Mouse (Mus musculus) embryonic facial prominence, embryonic 15.5 days (tissue): Measurements from ENCODE around the gene Prkar2a. TPM values are rescaled to one million over a fixed set of nuclear protein-coding genes. Genes with fewer than 3 reads are reported as not detected.

Experiments
- ATAC-seq: fragments of 200-750 bp; cut with Nextera tagmentation; 2 replicates; pipeline ENCODE4 v1.8.0; 2017; ENCODE audit warnings: low read depth, moderate TSS enrichment; ENCODE audit not compliant: insufficient number of reproducible peaks, low FRiP score, low TSS enrichment
- H3K27ac ChIP-seq: fragments of 300-500 bp; sonication (generic); replicated peaks from 2 replicates; pipeline ENCODE4 v1.5.1; 2015; ENCODE audit warnings: mild to moderate bottlenecking, inconsistent platforms
- H3K27me3 ChIP-seq: fragments of 300-500 bp; sonication (generic); 2 replicates; pipeline ENCODE4 v1.6.1; 2015; ENCODE audit warnings: inconsistent platforms
- H3K36me3 ChIP-seq: fragments of 300-500 bp; sonication (generic); 2 replicates; pipeline ENCODE4 v1.6.1; 2015; ENCODE audit warnings: mild to moderate bottlenecking, inconsistent platforms
- H3K4me1 ChIP-seq: fragments of 300-500 bp; sonication (generic); 2 replicates; pipeline ENCODE4 v1.6.1; 2015; ENCODE audit warnings: inconsistent platforms
- H3K4me2 ChIP-seq: fragments of 300-500 bp; sonication (generic); replicated peaks from 2 replicates; pipeline ENCODE4 v1.6.1; 2015; ENCODE audit warnings: mild to moderate bottlenecking, inconsistent platforms
- H3K4me3 ChIP-seq: fragments of 300-500 bp; sonication (generic); replicated peaks from 2 replicates; pipeline ENCODE4 v1.5.1; 2015; ENCODE audit warnings: mild to moderate bottlenecking, inconsistent platforms
- H3K9ac ChIP-seq: fragments of 300-500 bp; sonication (generic); 2 replicates; pipeline ENCODE4 v1.6.1; 2015; ENCODE audit warnings: inconsistent platforms
- H3K9me3 ChIP-seq: fragments of 300-500 bp; sonication (generic); replicated peaks from 2 replicates; pipeline ENCODE4 v1.6.1; 2016; ENCODE audit warnings: inconsistent platforms
- WGBS: fragments of 180-500 bp; shearing (Covaris S2); methylation state at CpG from one replicate; pipeline ENCODE4 v1.1.7; 2015; 5-methylcytosine and 5-hydroxymethylcytosine counted together
- polyA plus RNA-seq: library from polyadenylated mRNA; unstranded; fragments of >200 nt; fragmentation: Nextera tagmentation; extraction: Ambion mirVana; gene quantifications from 2 replicates; pipeline ENCODE4 v1.2.1, GENCODE M21; 2015

Gene Prkar2a
- polyA plus RNA-seq, 1 experiment from 2014 or later, result 30.7 TPM

DNA sequence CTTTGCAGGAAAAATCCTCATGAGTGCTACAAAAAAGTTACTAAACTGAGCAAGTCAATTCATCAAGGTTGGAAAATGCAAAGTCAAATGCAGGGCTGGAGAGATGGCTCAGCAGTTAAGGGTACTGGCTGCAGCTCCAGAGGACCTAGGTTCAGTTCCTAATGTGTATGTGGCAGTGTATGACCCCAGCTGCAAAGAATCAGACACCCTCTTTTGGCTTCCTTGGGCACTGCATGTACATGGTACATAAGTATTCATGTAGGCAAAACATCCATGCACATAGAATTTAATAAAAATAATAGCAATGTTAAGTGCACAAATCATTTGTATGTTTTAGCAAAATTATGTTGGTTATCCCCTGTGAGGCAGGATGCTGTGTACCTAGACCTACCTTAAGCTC lies 43.3 kb downstream of the Prkar2a start:
- Histone ChIP-seq H3K4me2 (no peak overlapping the region), H3K9ac (no peak overlapping the region), H3K36me3 (peaks cover 32% of the 10 kb centered on the region), H3K4me3 (no peak overlapping the region), H3K27me3 (no peaks in the 10 kb centered on the region), H3K4me1 (no peaks in the 10 kb centered on the region), H3K27ac (no peak overlapping the region), H3K9me3 (no peaks in the 10 kb centered on the region)
- ATAC-seq, result no peak

DNA sequence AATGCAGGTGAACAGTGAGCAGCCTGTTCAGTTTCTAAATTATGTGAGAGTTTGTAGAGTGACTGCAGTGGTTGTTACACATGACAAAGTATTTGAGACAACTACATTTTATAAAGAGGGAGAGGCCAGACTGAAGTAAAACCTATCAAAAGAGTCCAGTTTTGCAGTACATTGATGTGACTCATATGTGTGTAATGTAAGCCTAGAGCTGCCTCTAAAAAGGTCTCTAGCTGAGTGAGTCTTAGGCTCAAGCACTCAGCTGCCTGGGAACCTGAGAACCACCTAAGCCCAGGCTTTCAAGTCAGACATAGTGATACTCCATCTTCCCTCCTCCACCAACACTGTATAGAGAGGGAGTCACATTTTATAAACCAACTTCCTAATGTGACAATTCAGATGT lies 45.5 kb downstream of the Prkar2a start:
- H3K4me3 ChIP-seq, result no peak overlapping the region
- H3K36me3 ChIP-seq, result peaks cover 23% of the 10 kb centered on the region
- no peak overlapping the region for H3K4me2 ChIP-seq
- no peaks in the 10 kb centered on the region for H3K4me1 ChIP-seq
- no peak overlapping the region for H3K27ac ChIP-seq
- no peak for ATAC-seq
- no peaks in the 10 kb centered on the region for H3K9me3 ChIP-seq
- no peak overlapping the region for H3K9ac ChIP-seq
- H3K27me3 ChIP-seq, result no peaks in the 10 kb centered on the region

DNA sequence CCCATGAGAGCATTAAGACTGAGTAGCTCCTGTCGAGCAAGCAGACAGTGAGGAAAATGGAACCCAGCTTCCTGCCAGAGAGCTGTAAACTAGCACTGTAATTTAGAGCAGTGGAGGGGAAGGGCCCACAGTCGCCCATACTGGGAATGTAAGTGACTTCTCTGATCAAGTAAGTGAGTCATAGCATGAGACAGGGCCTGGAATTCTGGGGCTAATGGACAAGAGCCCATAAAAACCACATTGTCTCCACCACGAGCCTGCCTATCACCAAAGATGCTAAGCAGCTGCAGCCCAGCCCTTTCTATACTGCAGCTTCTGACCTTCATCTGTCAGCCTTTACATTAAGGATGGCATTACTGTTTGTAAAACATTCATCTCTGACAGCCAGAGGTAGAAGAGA lies 50.1 kb downstream of the Prkar2a start:
- Histone ChIP-seq H3K36me3 (peaks cover 41% of the 10 kb centered on the region), H3K27me3 (no peaks in the 10 kb centered on the region), H3K4me3 (no peak overlapping the region), H3K9me3 (no peaks in the 10 kb centered on the region), H3K27ac (no peak overlapping the region; the same call in 1 of the 2 replicates), H3K9ac (no peak overlapping the region), H3K4me1 (no peaks in the 10 kb centered on the region), H3K4me2 (no peak overlapping the region)
- ATAC-seq, result no peak
- 40% methylated on average over 3 of the region's 3 CpGs for WGBS

DNA sequence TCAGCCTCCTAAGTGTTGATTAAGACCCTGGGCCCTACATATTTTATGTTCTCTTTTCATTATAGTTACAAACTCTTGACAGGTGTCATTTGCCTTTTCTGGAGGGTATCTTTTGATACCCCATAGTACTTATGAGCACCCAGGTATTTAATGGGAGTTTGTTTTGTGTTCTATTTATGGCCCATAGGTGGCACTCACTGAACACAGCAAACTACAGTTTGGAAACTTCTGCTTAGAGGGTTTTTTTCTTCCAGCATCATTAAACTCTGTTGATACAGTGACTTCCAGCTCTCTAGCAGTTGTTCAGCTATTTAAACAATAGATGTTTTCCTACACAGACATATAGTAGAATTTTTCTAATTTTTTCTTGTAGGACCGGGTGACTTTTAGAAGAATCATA lies 50.9 kb downstream of the Prkar2a start:
- Histone ChIP-seq H3K36me3 (peaks cover 37% of the 10 kb centered on the region), H3K4me2 (no peak overlapping the region), H3K27me3 (no peaks in the 10 kb centered on the region), H3K4me3 (no peak overlapping the region), H3K9me3 (no peaks in the 10 kb centered on the region), H3K4me1 (no peaks in the 10 kb centered on the region), H3K9ac (no peak overlapping the region), H3K27ac (no peak overlapping the region)
- ATAC-seq, result no peak
- 88% methylated on average over 1 of the region's 1 CpGs for WGBS

DNA sequence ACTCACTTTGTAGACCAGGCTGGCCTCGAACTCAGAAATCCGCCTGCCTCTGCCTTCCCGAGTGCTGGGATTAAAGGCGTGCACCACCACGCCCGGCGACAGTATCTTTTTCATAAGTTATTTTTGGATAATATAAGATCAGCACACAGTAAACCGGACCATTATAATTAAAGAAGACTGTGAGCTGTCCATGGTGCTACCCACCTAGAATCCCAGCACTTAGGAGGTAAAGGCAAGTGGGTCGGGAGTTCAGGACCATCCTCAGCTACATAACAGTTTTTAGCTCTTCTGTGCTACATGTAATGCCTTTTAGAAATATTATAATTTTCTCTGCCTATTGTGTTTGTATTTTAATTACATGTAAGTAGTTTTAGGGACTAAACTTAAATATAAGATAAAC lies 52.9 kb downstream of the Prkar2a start:
- H3K9me3 ChIP-seq, result no peaks in the 10 kb centered on the region
- no peaks in the 10 kb centered on the region for H3K4me1 ChIP-seq
- WGBS, result 85% methylated on average over 9 of the region's 9 CpGs
- no peaks in the 10 kb centered on the region for H3K27me3 ChIP-seq
- H3K4me2 ChIP-seq, result no peak overlapping the region
- H3K4me3 ChIP-seq, result no peak overlapping the region
- H3K9ac ChIP-seq, result no peak overlapping the region
- no peak overlapping the region for H3K27ac ChIP-seq
- no peak for ATAC-seq
- H3K36me3 ChIP-seq, result peaks cover 53% of the 10 kb centered on the region

DNA sequence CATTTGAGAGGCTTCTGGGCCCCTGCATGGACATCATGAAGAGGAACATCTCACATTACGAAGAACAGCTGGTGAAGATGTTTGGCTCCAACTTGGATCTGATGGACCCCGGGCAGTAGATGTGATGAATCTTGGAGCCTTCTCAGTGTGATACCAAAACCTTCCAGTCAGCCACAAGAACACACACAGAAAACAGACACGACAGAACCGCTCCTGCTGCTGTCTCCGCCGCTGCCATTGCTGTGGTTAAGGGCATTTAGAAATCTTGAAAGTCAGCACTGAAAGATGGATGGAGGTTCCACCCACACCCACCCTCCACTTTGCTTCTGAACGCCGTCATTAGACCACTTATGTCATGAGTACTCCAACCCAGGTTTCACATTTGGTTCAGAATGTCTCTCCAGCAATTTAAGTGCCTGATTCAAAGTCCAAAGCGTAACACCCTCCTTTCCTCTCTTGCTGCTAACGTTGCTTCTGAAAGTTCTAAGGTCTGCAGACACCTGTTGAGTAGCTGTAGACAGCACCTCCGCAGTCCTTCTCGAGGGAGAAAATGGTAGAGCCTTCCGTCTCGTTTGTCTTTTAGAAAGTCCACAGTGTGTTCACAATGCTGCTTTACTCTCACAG lies 57.9 kb downstream of the Prkar2a start:
- H3K27ac ChIP-seq, result no peak overlapping the region
- no peaks in the 10 kb centered on the region for H3K9me3 ChIP-seq
- H3K4me1 ChIP-seq, result no peaks in the 10 kb centered on the region
- no peak overlapping the region for H3K4me3 ChIP-seq
- H3K27me3 ChIP-seq, result no peaks in the 10 kb centered on the region
- 83% methylated on average over 14 of the region's 14 CpGs for WGBS
- H3K4me2 ChIP-seq, result no peak overlapping the region
- H3K9ac ChIP-seq, result no peak overlapping the region
- ATAC-seq, result no peak
- H3K36me3 ChIP-seq, result peaks cover 66% of the 10 kb centered on the region

DNA sequence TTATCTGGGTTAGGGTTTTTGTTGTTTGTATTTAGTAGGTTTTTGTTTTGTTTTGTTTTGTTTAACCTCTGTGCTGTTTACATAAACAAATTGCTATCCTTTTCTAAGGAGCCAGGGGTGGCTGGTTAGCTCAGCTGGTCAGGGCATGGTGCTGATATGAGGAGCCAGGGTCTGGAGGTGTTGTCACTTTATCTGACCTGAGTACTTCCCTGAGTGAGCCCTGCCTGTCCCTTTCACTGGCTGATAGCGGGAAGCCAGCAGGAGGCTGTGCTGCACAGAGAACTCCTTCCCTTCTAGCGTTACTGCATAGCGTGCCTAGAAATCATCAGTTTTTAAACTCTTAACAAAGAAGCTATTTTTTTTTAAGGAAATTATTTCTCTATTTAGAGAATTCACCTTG lies 58.6 kb downstream of the Prkar2a start:
- 92% methylated on average over 3 of the region's 3 CpGs for WGBS

DNA sequence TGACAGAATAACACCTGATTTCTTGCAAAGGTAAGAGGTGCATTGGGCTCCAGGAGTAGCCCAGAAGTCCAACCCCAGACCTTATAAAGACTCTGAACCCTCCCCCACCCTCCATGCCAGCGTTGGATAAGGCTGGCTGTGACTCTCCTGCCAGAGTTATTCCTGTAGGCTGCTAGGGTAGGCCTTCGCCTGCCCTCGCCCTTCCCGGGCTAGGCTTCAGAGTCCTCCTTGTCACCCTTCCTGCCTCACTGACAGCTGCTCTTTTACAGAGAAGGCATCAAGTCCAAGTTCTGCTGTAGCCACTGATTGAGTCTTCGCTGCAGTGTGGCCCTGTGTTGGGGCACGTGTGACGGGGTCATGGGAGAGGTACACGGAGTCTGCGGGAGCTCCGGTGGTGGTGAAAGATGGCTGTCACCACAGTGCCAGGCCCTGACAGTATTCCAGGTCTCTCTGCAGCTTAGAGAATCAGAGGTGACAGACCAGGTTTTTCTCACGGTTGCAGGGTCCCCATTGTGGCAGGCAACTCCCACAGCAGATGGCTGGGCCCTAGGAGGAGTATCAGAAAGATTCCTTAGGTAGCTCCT lies 59.6 kb downstream of the Prkar2a start:
- Histone ChIP-seq H3K36me3 (peaks cover 52% of the 10 kb centered on the region), H3K27ac (no peak overlapping the region), H3K9ac (no peak overlapping the region), H3K4me3 (no peak overlapping the region), H3K9me3 (no peaks in the 10 kb centered on the region), H3K4me2 (no peak overlapping the region), H3K4me1 (no peaks in the 10 kb centered on the region), H3K27me3 (no peaks in the 10 kb centered on the region)
- ATAC-seq, result no peak
- 81% methylated on average over 11 of the region's 11 CpGs for WGBS

More for the DNA sequence above, 58.6 kb downstream of the Prkar2a start:
- no peak overlapping the region for H3K9ac ChIP-seq
- H3K9me3 ChIP-seq, result no peaks in the 10 kb centered on the region
- no peak for ATAC-seq
- H3K4me3 ChIP-seq, result no peak overlapping the region
- H3K27ac ChIP-seq, result no peak overlapping the region
- H3K27me3 ChIP-seq, result no peaks in the 10 kb centered on the region
- peaks cover 61% of the 10 kb centered on the region for H3K36me3 ChIP-seq
- H3K4me1 ChIP-seq, result no peaks in the 10 kb centered on the region
- no peak overlapping the region for H3K4me2 ChIP-seq

DNA sequence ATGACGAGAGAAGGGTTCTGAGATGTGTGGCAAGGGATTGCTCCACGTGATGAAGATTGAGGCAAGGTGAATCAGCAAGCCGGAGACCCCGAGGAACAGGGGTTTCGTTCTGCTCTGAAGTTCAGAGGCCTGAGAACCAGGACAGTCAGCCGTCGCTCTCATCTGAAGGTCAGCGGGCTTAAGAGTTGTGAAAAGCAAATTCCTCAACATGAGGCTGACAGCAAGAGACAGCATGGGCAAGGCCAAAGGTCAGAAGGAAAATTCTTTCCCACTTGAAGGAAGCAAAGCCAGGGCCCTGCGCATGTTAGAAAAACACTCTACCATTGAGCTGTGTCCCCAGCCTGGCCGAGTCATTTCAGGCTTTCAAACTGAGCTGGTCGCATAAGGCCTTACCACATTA lies 61.5 kb downstream of the Prkar2a start:
- Histone ChIP-seq H3K9ac (no peak overlapping the region), H3K27me3 (no peaks in the 10 kb centered on the region), H3K27ac (no peak overlapping the region), H3K9me3 (no peaks in the 10 kb centered on the region), H3K4me2 (no peak overlapping the region), H3K4me3 (no peak overlapping the region), H3K4me1 (no peaks in the 10 kb centered on the region), H3K36me3 (peaks cover 37% of the 10 kb centered on the region)
- WGBS, result 82% methylated on average over 11 of the region's 11 CpGs
- ATAC-seq, result no peak

DNA sequence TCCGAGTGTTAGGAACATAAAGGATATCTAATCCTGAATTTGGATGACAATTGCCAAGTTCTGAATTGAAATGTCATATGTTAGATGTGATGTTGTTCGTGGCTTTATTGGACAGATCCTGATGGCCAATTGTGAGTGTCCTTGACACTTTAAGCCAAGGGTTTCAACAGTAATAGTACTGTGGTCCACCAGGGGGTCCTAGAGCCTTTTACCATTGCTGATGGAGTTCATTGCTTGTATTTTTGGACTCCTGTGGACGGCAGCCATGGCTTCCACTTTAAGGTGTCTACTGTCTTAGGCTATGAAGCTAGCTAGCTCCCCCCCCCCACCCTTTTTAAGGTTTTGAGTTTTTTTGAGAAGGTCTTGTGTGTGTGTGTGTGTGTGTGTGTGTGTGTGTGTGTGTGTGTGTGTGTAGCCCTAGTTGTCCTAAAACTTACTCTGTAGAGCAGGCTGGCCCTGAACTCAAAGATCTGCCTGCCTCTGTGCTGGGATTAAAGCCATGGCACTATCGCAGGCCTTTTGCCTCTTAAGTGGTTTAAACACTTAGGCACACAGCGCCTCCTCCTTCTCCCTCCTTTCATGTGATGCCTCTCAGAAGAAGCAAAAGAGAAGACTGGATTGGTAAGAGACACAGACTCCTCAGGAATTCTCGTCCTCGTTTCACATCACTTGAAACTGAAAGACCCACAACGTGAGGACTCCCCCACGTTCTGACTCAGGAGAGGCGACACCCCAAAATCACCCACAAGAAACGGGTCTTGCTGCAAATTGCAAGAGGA lies 63.2 kb downstream of the Prkar2a start:
- no peaks in the 10 kb centered on the region for H3K9me3 ChIP-seq
- H3K9ac ChIP-seq, result no peak overlapping the region
- H3K4me1 ChIP-seq, result 0 out of 2 replicates have a peak, but pooled peaks cover under 1% of the 10 kb centered on the region
- H3K4me3 ChIP-seq, result no peak overlapping the region
- H3K27ac ChIP-seq, result no peak overlapping the region
- no peak for ATAC-seq
- no peaks in the 10 kb centered on the region for H3K27me3 ChIP-seq
- 87% methylated on average over 11 of the region's 11 CpGs for WGBS
- no peak overlapping the region for H3K4me2 ChIP-seq
- H3K36me3 ChIP-seq, result peaks cover 19% of the 10 kb centered on the region

DNA sequence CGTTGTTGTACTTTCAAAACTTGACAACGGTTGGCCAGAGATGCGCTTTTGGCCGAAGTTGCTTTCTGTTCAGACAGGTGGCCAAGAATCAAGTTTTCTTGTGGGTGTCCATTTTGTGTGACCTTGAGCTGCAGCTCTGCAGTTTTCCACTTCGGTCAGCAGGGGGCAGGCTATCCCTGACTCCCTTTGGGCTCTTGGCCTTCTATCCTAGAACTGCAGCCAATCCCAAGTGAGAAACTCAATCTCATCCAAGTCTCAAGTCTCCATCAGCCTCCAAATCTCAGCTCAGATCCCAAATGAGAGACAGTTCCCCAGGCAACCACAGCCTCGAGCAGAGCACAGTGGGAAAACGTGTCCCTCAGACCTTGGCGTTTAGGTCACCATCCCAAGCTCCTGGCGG lies 64.2 kb downstream of the Prkar2a start:
- Histone ChIP-seq H3K9me3 (no peaks in the 10 kb centered on the region), H3K4me2 (no peak overlapping the region), H3K36me3 (peaks cover 11% of the 10 kb centered on the region), H3K4me1 (0 out of 2 replicates have a peak, but pooled peaks cover 3% of the 10 kb centered on the region), H3K27ac (no peak overlapping the region), H3K27me3 (no peaks in the 10 kb centered on the region), H3K9ac (no peak overlapping the region), H3K4me3 (no peak overlapping the region)
- WGBS, result 73% methylated on average over 9 of the region's 9 CpGs
- no peak for ATAC-seq
